ENCODE assay signal across 8 mouse cellular contexts in genomic region chr13:42403231-42404020, GRCm38 (mm10).
DNase-seq lines count a peak whose midpoint lies in the region; ATAC-seq lines count a peak whose summit lies in the region.
"Had no signal": no experiment of that assay in that cellular context is flagged by ENCODE, and none has a peak within 500 bp of the region (broad histone marks: within the 10 kb centered on the region; RNA-seq: fewer than 3 reads in every experiment).

No protein-coding gene starts in this region.

- WGBS in forebrain, embryonic 12.5 days, result 93% methylated on average over 3 of the region's 3 CpGs

- H3K4me3 ChIP-seq in forebrain, embryonic 12.5 days (replicated peaks), result no peak overlapping the region
- H3K4me3 ChIP-seq: megakaryocyte, embryonic 14.5 days had no signal

- no peak overlapping the region for H3K4me2 ChIP-seq in forebrain, embryonic 12.5 days

- no peaks in the 10 kb centered on the region for H3K36me3 ChIP-seq in forebrain, embryonic 12.5 days (replicated peaks)

- peak; percentile 60 for DNase-seq in Muller cell, postnatal 12 days (ENCODE audit: inconsistent ontology term)
- peak; percentile 24 for DNase-seq in adrenal gland, adult 2 months
- peak; percentile 70 to 82 for DNase-seq in frontal cortex, adult 2 months (ENCODE audit: extremely low spot score in 1 of 2, low spot score in 1 of 2)
- DNase-seq in layer of hippocampus, postnatal 14 days (ENCODE audit: low spot score in 2 of 2), result peak; percentile 52 to 85
- no peak for DNase-seq in retina, postnatal 1 day
- no peak for DNase-seq in kidney, postnatal 25 days

- no peak for ATAC-seq in forebrain, embryonic 12.5 days (ENCODE audit: low FRiP score)

- H3K9me3 ChIP-seq in forebrain, embryonic 12.5 days, result no peaks in the 10 kb centered on the region
- H3K9me3 ChIP-seq: megakaryocyte, embryonic 14.5 days had no signal

- H3K27me3 ChIP-seq in forebrain, embryonic 12.5 days, result no peaks in the 10 kb centered on the region
- H3K27me3 ChIP-seq: megakaryocyte, embryonic 14.5 days had no signal

- H3K27ac ChIP-seq in forebrain, embryonic 12.5 days, result no peak overlapping the region

- H3K9ac ChIP-seq in forebrain, embryonic 12.5 days, result no peak overlapping the region

- peaks cover 15% of the 10 kb centered on the region for H3K4me1 ChIP-seq in forebrain, embryonic 12.5 days
- H3K4me1 ChIP-seq: megakaryocyte, embryonic 14.5 days had no signal

Comparison
In these comparisons a context has a peak if more than half of its experiments do, and no peak if none do; other contexts are left out.
1. DNase-seq: peak in Muller cell, postnatal 12 days (single experiment), adrenal gland, adult 2 months (single experiment), frontal cortex, adult 2 months (2 of 2) and layer of hippocampus, postnatal 14 days (2 of 2); none in retina, postnatal 1 day (single experiment) and kidney, postnatal 25 days (0 of 2).